Mouse (Mus musculus) ovary, adult 18-20 months (tissue): Measurements from ENCODE around the gene Gm5141.
"Not testable (repeated sequence)": the region's sequence is repeated elsewhere in the genome, so short reads cannot be mapped to it uniquely, and the experiment has no call there.

Source experiments
- DNase-seq: peaks from one replicate; pipeline ENCODE4 v3.0.0; 2022; ENCODE audit warnings: low spot score, mixed read lengths

Gm5141 gene

GRCm38 (mm10) chr13:62785199-62786134, at the start of gene Gm5141:
Gene Gm5141 (minus strand): TSS chr13:62785808.
- peak; percentile 3 for DNase-seq

- peak; percentile 63 for DNase-seq
Observed at GRCm38 (mm10) chr13:62833341-62833740, 47.7 kb upstream of the Gm5141 start.

- no peak for DNase-seq
Observed at GRCm38 (mm10) chr13:62832239-62832638, 46.6 kb upstream of the Gm5141 start.

- DNase-seq, result not testable (repeated sequence)
Observed at GRCm38 (mm10) chr13:62815705-62816104, 30.1 kb upstream of the Gm5141 start.

GRCm38 (mm10) chr13:62812713-62813112, 27.1 kb upstream of the Gm5141 start:
- no peak for DNase-seq

GRCm38 (mm10) chr13:62807981-62808380, 22.4 kb upstream of the Gm5141 start:
- DNase-seq, result not testable (repeated sequence)

- not testable (repeated sequence) for DNase-seq
Observed at GRCm38 (mm10) chr13:62786135-62786493, 506 bp upstream of the Gm5141 start.

- DNase-seq, result not testable (repeated sequence)
Observed at GRCm38 (mm10) chr13:62763806-62764205, 21.8 kb downstream of the Gm5141 start.

GRCm38 (mm10) chr13:62760432-62761415, 24.9 kb downstream of the Gm5141 start, which contains the start of gene Platr25:
Gene Platr25 (minus strand): TSS chr13:62760709.
- peak; percentile 51 for DNase-seq

GRCm38 (mm10) chr13:62733322-62733721, 52.3 kb downstream of the Gm5141 start:
- no peak for DNase-seq
